Mouse (Mus musculus): ENCODE data around the gene Rhot2. TPM values are rescaled to one million over a fixed set of nuclear protein-coding genes. Genes with fewer than 3 reads are reported as not detected.
A peak's percentile ranks its signal among the peaks of the same experiment; 100 is the strongest.

Rhot2 gene
- polyA plus RNA-seq, 1 experiment: 33.9 TPM

DNA sequence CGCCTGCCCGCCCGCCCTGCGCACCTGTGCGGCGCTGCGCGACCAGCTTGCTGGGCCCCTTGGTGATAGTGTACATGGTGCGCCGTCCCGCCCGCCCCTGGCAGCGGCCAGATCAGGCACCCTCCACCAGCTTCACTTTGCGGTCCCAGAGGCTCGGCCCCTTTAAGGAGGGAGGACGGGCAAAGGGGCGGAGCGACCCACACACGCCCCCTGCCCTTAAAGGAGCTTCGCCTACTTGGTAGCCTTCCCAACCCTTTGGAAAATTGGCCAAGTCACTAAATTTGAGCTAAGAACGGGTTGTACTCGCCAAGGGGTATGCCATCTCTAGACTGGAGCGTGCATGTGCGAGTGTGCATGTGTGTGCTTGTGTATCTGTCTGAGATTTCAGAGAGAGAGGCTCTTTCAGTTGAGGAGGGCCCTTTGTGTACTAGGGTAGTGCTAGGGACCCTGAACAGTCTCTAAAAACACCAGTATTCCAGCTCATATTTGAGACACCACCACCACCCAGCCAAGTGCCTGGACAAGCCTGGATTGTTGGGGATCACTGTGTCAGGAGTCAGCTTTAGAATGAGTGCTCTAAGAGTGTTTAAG, 24.0 kb upstream of the Rhot2 start, which contains the start of gene Mcrip2:
TSS of gene Mcrip2 (minus strand) at position 164 of the 591 bp plus-strand sequence.
- Histone ChIP-seq H3ac (ENCODE audit: control insufficient read depth, insufficient read length, low read depth) (peak within 1 kb of the TSS; percentile 75), H3K4me3 (ENCODE audit: insufficient read depth, poor library complexity, severe bottlenecking) (peak within 1 kb of the TSS; percentile 45), H3K79me2 (ENCODE audit: control insufficient read depth, insufficient read depth) (peaks cover 9% of the 10 kb centered on the region), H3K36me3 (ENCODE audit: control insufficient read depth, insufficient read depth) (no peaks in the 10 kb centered on the region), H3K79me3 (ENCODE audit: low read depth) (no peaks in the 10 kb centered on the region), H3K27me3 (ENCODE audit: control insufficient read depth, insufficient read depth, insufficient read length) (no peaks in the 10 kb centered on the region)
- no peak for TF ChIP-seq MYOD1 (IDR thresholded peaks at IDR 0.05; ENCODE audit: control insufficient read depth, insufficient read length, low read depth)
- TF ChIP-seq CTCF (IDR thresholded peaks at IDR 0.05; ENCODE audit: control insufficient read depth, insufficient read depth, insufficient read length): no peak
- no peak for TF ChIP-seq CEBPB (IDR thresholded peaks at IDR 0.05; ENCODE audit: low read depth)
- TF ChIP-seq MAX (IDR thresholded peaks at IDR 0.05): no peak
- TF ChIP-seq MYOG (IDR thresholded peaks at IDR 0.05; ENCODE audit: control insufficient read depth, extremely low read depth, insufficient read length): no peak

DNA sequence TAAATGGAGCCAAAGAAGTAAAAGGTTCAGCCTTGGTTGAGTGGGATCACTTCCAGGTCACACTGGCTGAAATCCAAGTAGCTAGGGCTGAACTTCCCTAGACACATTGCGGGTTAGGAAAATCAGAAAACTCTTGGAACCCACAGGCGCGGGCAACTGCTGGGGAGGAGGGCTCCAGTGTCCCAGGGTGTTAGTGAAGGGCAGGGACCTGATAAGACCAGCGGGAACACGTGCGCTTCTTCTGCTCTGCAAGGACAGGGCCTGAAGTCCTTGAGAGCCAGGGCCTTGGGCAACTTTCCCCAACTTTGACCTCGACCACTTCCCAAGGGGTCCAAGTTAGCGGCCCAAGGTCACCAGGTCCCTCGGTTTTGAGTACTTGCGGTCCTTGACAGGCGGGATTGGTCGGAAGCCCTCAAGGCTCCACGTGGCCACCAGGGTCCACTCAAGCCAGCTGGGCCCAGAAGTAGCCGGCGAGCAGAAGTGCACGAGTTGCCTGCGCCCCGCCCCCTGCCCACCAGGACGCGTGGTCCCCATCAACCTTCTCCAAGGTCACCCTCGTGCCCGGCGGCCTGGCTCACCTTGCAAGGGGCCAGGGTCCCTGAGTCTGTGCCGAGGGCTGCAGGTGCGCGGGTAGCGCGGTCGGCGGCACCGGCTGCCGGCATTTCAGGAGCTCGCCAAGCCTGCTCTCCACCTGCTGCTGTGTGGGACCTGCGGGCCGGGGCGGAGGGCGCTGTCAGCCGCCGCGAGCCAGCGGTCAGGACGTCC, 23.4 kb upstream of the Rhot2 start:
- H3K36me3 ChIP-seq (ENCODE audit: control insufficient read depth, insufficient read depth): no peaks in the 10 kb centered on the region
- no peaks in the 10 kb centered on the region for H3K79me3 ChIP-seq (ENCODE audit: low read depth)
- no peaks in the 10 kb centered on the region for H3K27me3 ChIP-seq (ENCODE audit: control insufficient read depth, insufficient read depth, insufficient read length)
- peaks cover 9% of the 10 kb centered on the region for H3K79me2 ChIP-seq (ENCODE audit: control insufficient read depth, insufficient read depth)
- peak overlapping the region; percentile 45 for H3K4me3 ChIP-seq (ENCODE audit: insufficient read depth, poor library complexity, severe bottlenecking)
- TF ChIP-seq MYOD1 (IDR thresholded peaks at IDR 0.05; ENCODE audit: control insufficient read depth, insufficient read length, low read depth) (no peak), MAX (IDR thresholded peaks at IDR 0.05) (peak; percentile 33)
- peak overlapping the region; percentile 75 for H3ac ChIP-seq (ENCODE audit: control insufficient read depth, insufficient read length, low read depth)

GRCm38 (mm10) chr17:25867509-25867835, 22.8 kb upstream of the Rhot2 start:
- Histone ChIP-seq H3K79me3 (ENCODE audit: low read depth) (no peaks in the 10 kb centered on the region), H3K79me2 (ENCODE audit: control insufficient read depth, insufficient read depth) (peaks cover 9% of the 10 kb centered on the region), H3K36me3 (ENCODE audit: control insufficient read depth, insufficient read depth) (no peaks in the 10 kb centered on the region), H3ac (ENCODE audit: control insufficient read depth, insufficient read length, low read depth) (peak overlapping the region; percentile 47), H3K27me3 (ENCODE audit: control insufficient read depth, insufficient read depth, insufficient read length) (no peaks in the 10 kb centered on the region), H3K4me3 (ENCODE audit: insufficient read depth, poor library complexity, severe bottlenecking) (peak overlapping the region; percentile 45)
- TF ChIP-seq MYOD1 (IDR thresholded peaks at IDR 0.05; ENCODE audit: control insufficient read depth, insufficient read length, low read depth) (no peak), MYOG (IDR thresholded peaks at IDR 0.05; ENCODE audit: control insufficient read depth, extremely low read depth, insufficient read length) (no peak), CEBPB (IDR thresholded peaks at IDR 0.05; ENCODE audit: low read depth) (no peak), USF1 (IDR thresholded peaks at IDR 0.05; ENCODE audit: low read depth) (no peak), FOSL1 (IDR thresholded peaks at IDR 0.05; ENCODE audit: insufficient read depth, low read length, poor library complexity, severe bottlenecking) (no peak), CTCF (IDR thresholded peaks at IDR 0.05; ENCODE audit: control insufficient read depth, insufficient read depth, insufficient read length) (no peak), MAX (IDR thresholded peaks at IDR 0.05) (no peak)

DNA sequence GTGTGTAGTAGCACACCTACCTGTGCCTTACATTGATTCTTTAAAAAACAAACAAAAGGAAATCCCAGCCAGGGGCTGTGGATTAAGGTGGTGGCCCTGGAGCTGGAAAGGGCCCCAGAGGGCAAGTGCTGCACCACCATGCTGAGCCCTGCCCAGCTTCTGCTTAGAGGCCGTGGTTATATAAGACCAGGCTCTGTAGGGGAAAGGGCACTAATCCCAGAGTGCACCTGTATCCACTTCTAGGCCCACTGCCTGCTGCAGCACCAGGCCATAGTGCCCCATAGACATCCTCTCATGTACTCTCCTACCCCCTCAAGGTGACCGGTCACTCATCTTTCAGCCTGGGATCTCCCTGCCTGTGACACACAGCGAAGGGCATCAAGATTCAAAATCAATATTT, 21.5 kb upstream of the Rhot2 start:
- no peak for TF ChIP-seq CEBPB (IDR thresholded peaks at IDR 0.05; ENCODE audit: low read depth)
- TF ChIP-seq CTCF (IDR thresholded peaks at IDR 0.05; ENCODE audit: control insufficient read depth, insufficient read depth, insufficient read length): no peak
- TF ChIP-seq FOSL1 (IDR thresholded peaks at IDR 0.05; ENCODE audit: insufficient read depth, low read length, poor library complexity, severe bottlenecking): no peak
- Histone ChIP-seq H3K36me3 (ENCODE audit: control insufficient read depth, insufficient read depth) (no peaks in the 10 kb centered on the region), H3ac (ENCODE audit: control insufficient read depth, insufficient read length, low read depth) (no peak overlapping the region), H3K27me3 (ENCODE audit: control insufficient read depth, insufficient read depth, insufficient read length) (no peaks in the 10 kb centered on the region), H3K4me3 (ENCODE audit: insufficient read depth, poor library complexity, severe bottlenecking) (no peak overlapping the region), H3K79me3 (ENCODE audit: low read depth) (no peaks in the 10 kb centered on the region), H3K79me2 (ENCODE audit: control insufficient read depth, insufficient read depth) (peaks cover 9% of the 10 kb centered on the region)

DNA sequence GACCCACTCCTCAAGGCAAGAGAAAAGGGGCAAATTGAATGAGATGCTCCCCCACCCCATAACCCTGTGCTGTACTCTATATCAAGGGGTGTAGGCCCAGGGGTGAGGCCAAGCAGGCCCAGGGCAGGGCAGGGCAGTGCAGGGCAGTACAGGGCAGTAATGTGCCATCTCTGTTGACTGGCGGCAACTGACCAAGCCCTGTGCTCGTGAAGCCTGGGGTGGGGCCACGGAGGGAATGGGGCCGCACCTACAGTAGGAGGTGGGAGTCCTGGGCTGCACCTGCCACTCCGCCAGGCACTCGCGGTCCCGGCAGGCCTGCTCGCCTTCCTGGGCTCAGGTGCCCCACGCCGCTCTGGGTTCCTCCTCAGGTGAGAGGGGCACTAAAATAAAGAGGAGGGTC, 20.6 kb upstream of the Rhot2 start:
- Histone ChIP-seq H3K27me3 (ENCODE audit: control insufficient read depth, insufficient read depth, insufficient read length) (no peaks in the 10 kb centered on the region), H3ac (ENCODE audit: control insufficient read depth, insufficient read length, low read depth) (no peak overlapping the region), H3K36me3 (ENCODE audit: control insufficient read depth, insufficient read depth) (no peaks in the 10 kb centered on the region), H3K79me2 (ENCODE audit: control insufficient read depth, insufficient read depth) (peaks cover 9% of the 10 kb centered on the region), H3K4me3 (ENCODE audit: insufficient read depth, poor library complexity, severe bottlenecking) (no peak overlapping the region), H3K79me3 (ENCODE audit: low read depth) (no peaks in the 10 kb centered on the region)
- TF ChIP-seq MYOD1 (IDR thresholded peaks at IDR 0.05; ENCODE audit: control insufficient read depth, insufficient read length, low read depth) (no peak), USF1 (IDR thresholded peaks at IDR 0.05; ENCODE audit: low read depth) (no peak), FOSL1 (IDR thresholded peaks at IDR 0.05; ENCODE audit: insufficient read depth, low read length, poor library complexity, severe bottlenecking) (no peak), MYOG (IDR thresholded peaks at IDR 0.05; ENCODE audit: control insufficient read depth, extremely low read depth, insufficient read length) (no peak), MAX (IDR thresholded peaks at IDR 0.05) (no peak), CEBPB (IDR thresholded peaks at IDR 0.05; ENCODE audit: low read depth) (no peak), CTCF (IDR thresholded peaks at IDR 0.05; ENCODE audit: control insufficient read depth, insufficient read depth, insufficient read length) (no peak)

- Histone ChIP-seq H3K27me3 (ENCODE audit: control insufficient read depth, insufficient read depth, insufficient read length) (no peaks in the 10 kb centered on the region), H3K79me3 (ENCODE audit: low read depth) (no peaks in the 10 kb centered on the region), H3ac (ENCODE audit: control insufficient read depth, insufficient read length, low read depth) (no peak overlapping the region), H3K79me2 (ENCODE audit: control insufficient read depth, insufficient read depth) (peaks cover 9% of the 10 kb centered on the region), H3K36me3 (ENCODE audit: control insufficient read depth, insufficient read depth) (no peaks in the 10 kb centered on the region), H3K4me3 (ENCODE audit: insufficient read depth, poor library complexity, severe bottlenecking) (no peak overlapping the region)
- TF ChIP-seq CEBPB (IDR thresholded peaks at IDR 0.05; ENCODE audit: low read depth): no peak
- TF ChIP-seq CTCF (IDR thresholded peaks at IDR 0.05; ENCODE audit: control insufficient read depth, insufficient read depth, insufficient read length): no peak
- TF ChIP-seq FOSL1 (IDR thresholded peaks at IDR 0.05; ENCODE audit: insufficient read depth, low read length, poor library complexity, severe bottlenecking): no peak
- TF ChIP-seq MAX (IDR thresholded peaks at IDR 0.05): no peak
- TF ChIP-seq USF1 (IDR thresholded peaks at IDR 0.05; ENCODE audit: low read depth): no peak
- no peak for TF ChIP-seq MYOG (IDR thresholded peaks at IDR 0.05; ENCODE audit: control insufficient read depth, extremely low read depth, insufficient read length)
- TF ChIP-seq MYOD1 (IDR thresholded peaks at IDR 0.05; ENCODE audit: control insufficient read depth, insufficient read length, low read depth): no peak
Observed at GRCm38 (mm10) chr17:25864311-25864710, 19.7 kb upstream of the Rhot2 start.
